Mouse (Mus musculus) C2C12 (cell line): Measurements from ENCODE around the gene Plekhs1.

Experiments
- CEBPB ChIP-seq: IDR thresholded peaks from one replicate; pipeline ENCODE4 v1.6.1; 2011; ENCODE audit warnings: low read depth, mild to moderate bottlenecking, control low read depth, moderate library complexity
- CTCF ChIP-seq: IDR thresholded peaks from one replicate; pipeline ENCODE4 v1.5.1; 2011; ENCODE audit not compliant: control insufficient read depth, insufficient read depth, insufficient read length
- FOSL1 ChIP-seq: IDR thresholded peaks from one replicate; pipeline ENCODE4 v1.8.0; 2011; ENCODE audit warnings: mild to moderate bottlenecking, low read length; ENCODE audit not compliant: poor library complexity, insufficient read depth, severe bottlenecking
- MAX ChIP-seq: IDR thresholded peaks from one replicate; pipeline ENCODE4 v1.6.1; 2011; ENCODE audit warnings: mild to moderate bottlenecking, control low read depth
- MYOD1 ChIP-seq: IDR thresholded peaks from one replicate; pipeline ENCODE4 v1.6.1; 2011; ENCODE audit warnings: low read depth; ENCODE audit not compliant: control insufficient read depth, insufficient read length
- USF1 ChIP-seq: IDR thresholded peaks from one replicate; pipeline ENCODE4 v1.6.1; 2011; ENCODE audit warnings: low read depth, mild to moderate bottlenecking, control low read depth, moderate library complexity

- TF ChIP-seq CTCF (no peak), USF1 (no peak), MAX (no peak), CEBPB (no peak), FOSL1 (no peak), MYOD1 (no peak)
Observed at GRCm38 (mm10) chr19:56476546-56476945, 15.1 kb downstream of the Plekhs1 start.
